8 mouse cellular contexts compared by ENCODE assay signal in the genomic region with DNA sequence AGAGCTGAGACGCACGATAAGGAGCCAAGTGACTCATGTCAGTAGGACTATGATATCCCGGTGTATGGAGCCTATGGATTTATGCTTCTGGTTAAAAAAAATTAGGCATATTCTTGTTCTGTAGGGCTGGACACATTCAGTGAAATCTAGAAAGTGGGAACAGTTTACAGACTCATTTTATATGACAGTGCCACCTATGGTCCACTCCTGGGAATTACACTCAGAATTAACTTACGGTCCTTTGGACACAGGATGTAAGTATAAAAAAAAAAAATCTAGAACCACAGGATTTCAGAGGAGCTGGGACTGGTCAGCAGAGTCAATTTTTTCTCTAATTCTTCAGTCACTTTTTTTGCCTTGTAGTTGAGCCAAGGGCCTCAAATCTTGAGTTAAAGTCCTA. TPM values are rescaled to one million over a fixed set of nuclear protein-coding genes. Genes with fewer than 3 reads are reported as not detected.
DNase-seq lines count a peak whose midpoint lies in the region; ATAC-seq lines count a peak whose summit lies in the region.

No protein-coding gene starts in this region.

- peak; percentile 18 for DNase-seq in kidney, adult 18-20 months
- no peak for DNase-seq in kidney, postnatal 4 days
- peak; percentile 47 for DNase-seq in Muller cell, postnatal 12 days (ENCODE audit: inconsistent ontology term)
- DNase-seq in fibroblast of lung, adult 2 months (ENCODE audit: low read depth): peak; percentile 47
- peak; percentile 53 for DNase-seq in lung, postnatal 14 days
- no peak for DNase-seq in urinary bladder, adult 2 months (ENCODE audit: low spot score)
- no peak for DNase-seq in layer of hippocampus, adult 8-10 months (ENCODE audit: low spot score in 2 of 2)

- peak; percentile 87 for ATAC-seq in CD4-positive, CD25-positive, alpha-beta regulatory T cell, adult 4 months

RNA-seq across cellular contexts. Expression of a gene that starts 20.9 kb away (rescaled TPM):
- polyA plus RNA-seq in CD4-positive, CD25-positive, alpha-beta regulatory T cell, adult 4 months (2017; shearing (Covaris generic)): 10 to 100 TPM; 11.8 to 17.7 TPM
- polyA plus RNA-seq in urinary bladder, adult 2 months (2012; rRNA removed): 44.7 and 48.8 TPM in 2 replicates
- 10 to 100 TPM; 35.5 to 39.0 (median 37.7) TPM for total RNA-seq in layer of hippocampus, adult 8-10 months (2022)

Comparison
In these comparisons a context has a peak if more than half of its experiments do, and no peak if none do; other contexts are left out.
1. DNase-seq: peak in kidney, adult 18-20 months (single experiment), Muller cell, postnatal 12 days (single experiment), fibroblast of lung, adult 2 months (single experiment) and lung, postnatal 14 days (single experiment); none in kidney, postnatal 4 days (0 of 2), urinary bladder, adult 2 months (single experiment) and layer of hippocampus, adult 8-10 months (0 of 2).